Mouse (Mus musculus) midbrain, postnatal 0 days (tissue): ENCODE results near the gene E130218I03Rik. TPM values are rescaled to one million over a fixed set of nuclear protein-coding genes. Genes with fewer than 3 reads are reported as not detected.
"Not testable (repeated sequence)": the region's sequence is repeated elsewhere in the genome, so short reads cannot be mapped to it uniquely, and the experiment has no call there.

Experiments used
- ATAC-seq: fragments of 200-750 bp; cut with Nextera tagmentation; 2 replicates; pipeline ENCODE4 v1.8.0; 2017; ENCODE audit warnings: moderate number of reproducible peaks, mild to moderate bottlenecking, moderate TSS enrichment, moderate library complexity; ENCODE audit not compliant: low FRiP score
- DNase-seq: peaks from one replicate; pipeline ENCODE4 v3.0.0-alpha.2; 2015; ENCODE audit warnings: low spot score
- H3K27ac ChIP-seq: fragments of 300-500 bp; sonication (generic); 2 replicates; pipeline ENCODE4 v1.5.1; 2014; ENCODE audit warnings: low read depth, mild to moderate bottlenecking, low read length, mixed read lengths
- H3K27me3 ChIP-seq: fragments of 300-500 bp; sonication (generic); 2 replicates; pipeline ENCODE4 v1.6.1; 2014; ENCODE audit warnings: low read length, control low read depth, mixed read lengths; ENCODE audit not compliant: insufficient read depth
- H3K36me3 ChIP-seq: fragments of 300-500 bp; sonication (generic); 2 replicates; pipeline ENCODE4 v1.6.1; 2014; ENCODE audit warnings: low read length, control low read depth, mixed read lengths; ENCODE audit not compliant: insufficient read depth
- H3K4me1 ChIP-seq: fragments of 300-500 bp; sonication (generic); 2 replicates; pipeline ENCODE4 v1.6.1; 2014; ENCODE audit warnings: mild to moderate bottlenecking, control low read depth, antibody characterized with exemption, low read length, mixed read lengths; ENCODE audit not compliant: insufficient read depth
- H3K4me2 ChIP-seq: fragments of 300-500 bp; sonication (generic); 2 replicates; pipeline ENCODE4 v1.6.1; 2014; ENCODE audit warnings: low read depth, mild to moderate bottlenecking, low read length, mixed read lengths; ENCODE audit not compliant: poor library complexity, severe bottlenecking
- H3K4me3 ChIP-seq: fragments of 300-500 bp; sonication (generic); 2 replicates; pipeline ENCODE4 v1.5.1; 2014; ENCODE audit warnings: low read depth, mild to moderate bottlenecking, low read length, moderate library complexity
- H3K9ac ChIP-seq: fragments of 300-500 bp; sonication (generic); replicated peaks from 2 replicates; pipeline ENCODE4 v1.6.1; 2014; ENCODE audit warnings: mild to moderate bottlenecking, low read length, moderate library complexity, mixed read lengths; ENCODE audit not compliant: poor library complexity, severe bottlenecking
- H3K9me3 ChIP-seq: fragments of 300-500 bp; sonication (generic); 2 replicates; pipeline ENCODE4 v1.6.1; 2016; ENCODE audit warnings: low read length, control low read depth
- CTCF ChIP-seq: IDR thresholded peaks from 2 replicates; pipeline ENCODE4 v1.5.1; 2016; ENCODE audit warnings: antibody characterized with exemption, mild to moderate bottlenecking
- WGBS: fragments of 180-500 bp; shearing (Covaris S2); extraction: QIAGEN DNeasy Blood & Tissue Kit; methylation state at CpG from one replicate; pipeline ENCODE4 v1.1.7; 2014; 5-methylcytosine and 5-hydroxymethylcytosine counted together
- polyA plus RNA-seq: library from polyadenylated mRNA; unstranded; fragments of >200 nt; fragmentation: Nextera tagmentation; extraction: Ambion mirVana; gene quantifications from 2 replicates; pipeline ENCODE4 v1.2.1, GENCODE M21; 2015
- total RNA-seq: library from RNA; depleted of rRNA; stranded (reverse); fragments of >200 nt; gene quantifications from 2 replicates; pipeline ENCODE4 v1.2.3, GENCODE M21; 2014

Gene E130218I03Rik
- total and polyA plus RNA-seq, 2 experiments from 2014 or later: 0.31 TPM; not detected in 1

- no peak overlapping the region for H3K27ac ChIP-seq
- peaks cover 15% of the 10 kb centered on the region for H3K27me3 ChIP-seq
- no peak overlapping the region for H3K4me2 ChIP-seq
- ATAC-seq (no peak), DNase-seq (no peak)
- H3K4me1 ChIP-seq: no peaks in the 10 kb centered on the region
- no peaks in the 10 kb centered on the region for H3K36me3 ChIP-seq
- no peak overlapping the region for H3K9ac ChIP-seq
- TF ChIP-seq CTCF: no peak
- WGBS: 52% methylated on average over 11 of the region's 11 CpGs
- no peaks in the 10 kb centered on the region for H3K9me3 ChIP-seq
- no peak overlapping the region for H3K4me3 ChIP-seq
Observed at GRCm38 (mm10) chr4:134258354-134258753, 14.9 kb downstream of the E130218I03Rik start.

GRCm38 (mm10) chr4:134263191-134263590 lies 19.7 kb downstream of the E130218I03Rik start:
- Histone ChIP-seq H3K9me3 (no peaks in the 10 kb centered on the region), H3K4me3 (no peak overlapping the region), H3K36me3 (no peaks in the 10 kb centered on the region), H3K9ac (no peak overlapping the region), H3K4me1 (no peaks in the 10 kb centered on the region), H3K27ac (no peak overlapping the region), H3K27me3 (no peaks in the 10 kb centered on the region), H3K4me2 (no peak overlapping the region)
- DNase-seq (no peak), ATAC-seq (no peak)
- TF ChIP-seq CTCF: peak; percentile 62
- WGBS: 40% methylated on average over 6 of the region's 6 CpGs

- ATAC-seq (no peak), DNase-seq (no peak)
- no peaks in the 10 kb centered on the region for H3K4me1 ChIP-seq
- TF ChIP-seq CTCF: no peak
- no peaks in the 10 kb centered on the region for H3K9me3 ChIP-seq
- H3K4me2 ChIP-seq: no peak overlapping the region
- H3K9ac ChIP-seq: no peak overlapping the region
- H3K27me3 ChIP-seq: no peaks in the 10 kb centered on the region
- WGBS: 75% methylated on average over 9 of the region's 9 CpGs
- H3K4me3 ChIP-seq: no peak overlapping the region
- no peaks in the 10 kb centered on the region for H3K36me3 ChIP-seq
- H3K27ac ChIP-seq: no peak overlapping the region
Observed at GRCm38 (mm10) chr4:134265860-134266585, 22.6 kb downstream of the E130218I03Rik start.

GRCm38 (mm10) chr4:134268102-134268655 lies 24.7 kb downstream of the E130218I03Rik start:
- DNase-seq: no peak
- no peak overlapping the region for H3K4me2 ChIP-seq
- ATAC-seq: no peak
- no peak overlapping the region for H3K9ac ChIP-seq
- no peaks in the 10 kb centered on the region for H3K27me3 ChIP-seq
- peak; percentile 28; the same call in 1 of the 2 replicates for TF ChIP-seq CTCF
- no peaks in the 10 kb centered on the region for H3K36me3 ChIP-seq
- WGBS: 87% methylated on average over 19 of the region's 19 CpGs
- no peaks in the 10 kb centered on the region for H3K4me1 ChIP-seq
- no peak overlapping the region for H3K4me3 ChIP-seq
- no peak overlapping the region for H3K27ac ChIP-seq
- H3K9me3 ChIP-seq: no peaks in the 10 kb centered on the region

GRCm38 (mm10) chr4:134269622-134270021 lies 26.2 kb downstream of the E130218I03Rik start:
- H3K4me2 ChIP-seq, H3K36me3 ChIP-seq, H3K4me3 ChIP-seq, DNase-seq, H3K4me1 ChIP-seq, H3K9ac ChIP-seq, H3K27me3 ChIP-seq, H3K9me3 ChIP-seq, ATAC-seq, H3K27ac ChIP-seq: not testable (repeated sequence)
- TF ChIP-seq CTCF: peak; percentile 50

- no peak for DNase-seq
- WGBS: 81% methylated on average over 7 of the region's 7 CpGs
- Histone ChIP-seq H3K27me3 (no peaks in the 10 kb centered on the region), H3K27ac (no peak overlapping the region), H3K4me3 (no peak overlapping the region), H3K9me3 (no peaks in the 10 kb centered on the region), H3K4me2 (no peak overlapping the region), H3K36me3 (peaks cover 8% of the 10 kb centered on the region; the same call in 1 of the 2 replicates), H3K9ac (no peak overlapping the region), H3K4me1 (no peaks in the 10 kb centered on the region)
- no peak for TF ChIP-seq CTCF
- ATAC-seq: no peak
Observed at GRCm38 (mm10) chr4:134271979-134272378, 28.5 kb downstream of the E130218I03Rik start.
